Mouse (Mus musculus) adrenal gland, adult 10 weeks (tissue): Measurements from ENCODE around the gene Otop2. TPM values are rescaled to one million over a fixed set of nuclear protein-coding genes. Genes with fewer than 3 reads are reported as not detected.

Experiments
- polyA plus RNA-seq: library from polyadenylated mRNA; stranded (reverse); fragments of 350-450 nt; fragmentation: Illumina TruSeq; extraction: RNeasy Lipid Tissue Mini Kit (QIAGEN cat#74804); gene quantifications from one replicate; pipeline ENCODE4 v1.2.3, GENCODE M21; 2014; ENCODE audit warnings: low read depth, low replicate concordance

The Otop2 gene
- not detected for polyA plus RNA-seq

GRCm38 (mm10) chr11:115306863-115307262, at the start of gene Otop2:
Gene Otop2, plus strand, starts transcription at chr11:115307163.

DNA sequence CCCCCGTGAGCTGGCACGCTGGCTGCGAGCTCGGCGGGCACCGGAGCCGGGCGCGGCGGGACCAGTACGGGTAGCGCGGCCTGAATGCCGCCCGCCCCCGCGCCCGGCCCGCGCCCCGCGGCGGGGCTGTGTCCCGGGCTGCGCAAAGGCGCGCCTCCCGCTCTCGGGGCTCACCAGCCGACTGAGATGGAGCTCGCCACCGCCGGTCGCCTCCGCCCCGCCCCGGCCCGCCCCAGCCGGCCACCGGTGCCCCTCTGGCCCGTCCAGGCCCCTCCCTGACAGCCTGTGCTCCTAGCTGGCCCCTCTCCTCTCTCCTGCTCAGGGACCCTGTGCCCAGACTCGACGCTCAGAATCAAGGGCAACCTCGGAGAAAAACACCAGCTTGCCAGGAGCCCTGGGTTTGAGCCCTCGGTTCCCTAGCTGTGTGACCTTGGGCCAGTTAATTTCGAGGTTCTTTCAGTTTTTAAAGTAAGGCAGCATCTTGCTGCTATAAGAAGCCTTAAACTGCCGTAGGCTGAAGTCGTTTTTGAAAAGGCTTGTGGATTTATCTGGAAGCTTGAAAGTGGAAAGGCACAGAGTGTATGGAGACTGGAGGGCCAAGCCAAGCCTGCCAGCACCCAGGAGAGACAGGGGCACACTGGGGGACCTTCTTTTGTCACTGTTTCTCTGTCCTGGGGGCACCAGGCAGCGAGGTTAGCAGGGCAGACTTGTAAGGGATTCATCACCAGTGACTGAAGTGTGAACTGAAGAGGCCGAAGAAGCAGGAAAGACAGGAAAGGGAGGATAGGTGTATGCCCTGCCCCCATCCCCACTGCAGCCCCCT, 39.7 kb upstream of the Otop2 start, which contains the start of gene Grin2c:
Gene Grin2c, minus strand, starts transcription at position 183 of the 823 bp plus-strand sequence.

GRCm38 (mm10) chr11:115276780-115277603, 30.0 kb upstream of the Otop2 start, which contains the start of gene Fdxr:
Gene Fdxr, minus strand, starts transcription at chr11:115277050.

GRCm38 (mm10) chr11:115297214-115297826, 9.6 kb upstream of the Otop2 start, which contains the start of gene Fads6:
Gene Fads6, minus strand, starts transcription at chr11:115297663.

GRCm38 (mm10) chr11:115321906-115322693, 15.1 kb downstream of the Otop2 start, which contains the start of gene Ush1g:
Gene Ush1g, minus strand, starts transcription at chr11:115322041.

GRCm38 (mm10) chr11:115334531-115334930, 27.6 kb downstream of the Otop2 start, which contains the start of gene Otop3:
Gene Otop3, plus strand, starts transcription at chr11:115334731.

GRCm38 (mm10) chr11:115367395-115367944, 60.5 kb downstream of the Otop2 start, which contains the start of gene Hid1:
Gene Hid1, minus strand, starts transcription at chr11:115367756.

Other genes starting within 250 kb of the Otop2 start
- gene Cd300e, start 245.0 kb upstream of the Otop2 start, polyA plus RNA-seq: not detected
- 0.23 TPM for gene Rab37, start 215.7 kb upstream of the Otop2 start, polyA plus RNA-seq
- gene Cd300lf, start 173.2 kb upstream of the Otop2 start, polyA plus RNA-seq: 0.93 TPM
- 3.4 TPM for gene Slc9a3r1, start 143.8 kb upstream of the Otop2 start, polyA plus RNA-seq
- 1.3 TPM for gene Tmem104, start 119.7 kb upstream of the Otop2 start, polyA plus RNA-seq
- 0.82 TPM for gene Nat9, start 119.3 kb upstream of the Otop2 start, polyA plus RNA-seq
- gene Grin2c, start 39.9 kb upstream of the Otop2 start, polyA plus RNA-seq: not detected
- gene Fdxr, start 30.1 kb upstream of the Otop2 start, polyA plus RNA-seq: 73.6 TPM
- 35.8 TPM for gene Fads6, start 9.5 kb upstream of the Otop2 start, polyA plus RNA-seq
- not detected for gene Ush1g, start 14.9 kb downstream of the Otop2 start, polyA plus RNA-seq
- gene Otop3, start 27.6 kb downstream of the Otop2 start, polyA plus RNA-seq: not detected
- gene Hid1, start 60.6 kb downstream of the Otop2 start, polyA plus RNA-seq: 6.2 TPM
- 4.8 TPM for gene Cdr2l, start 74.8 kb downstream of the Otop2 start, polyA plus RNA-seq
- 17.7 TPM for gene Mrpl58, start 96.6 kb downstream of the Otop2 start, polyA plus RNA-seq
- gene Atp5h, start 112.8 kb downstream of the Otop2 start, polyA plus RNA-seq: 611 TPM
- gene Kctd2, start 113.0 kb downstream of the Otop2 start, polyA plus RNA-seq: 64.0 TPM
- not detected for gene Trim80, start 133.4 kb downstream of the Otop2 start, polyA plus RNA-seq
- not detected for gene Slc16a5, start 155.3 kb downstream of the Otop2 start, polyA plus RNA-seq
- gene Armc7, start 168.5 kb downstream of the Otop2 start, polyA plus RNA-seq: 0.82 TPM
- 4.6 TPM for gene Nt5c, start 184.7 kb downstream of the Otop2 start, polyA plus RNA-seq
- gene Jpt1, start 207.2 kb downstream of the Otop2 start, polyA plus RNA-seq: 14.9 TPM
- gene Sumo2, start 229.1 kb downstream of the Otop2 start, polyA plus RNA-seq: 1,647 TPM